Mouse (Mus musculus): ENCODE results near the gene Olfr223. TPM values are rescaled to one million over a fixed set of nuclear protein-coding genes. Genes with fewer than 3 reads are reported as not detected.

Gene Olfr223
- polyA plus RNA-seq, 1 experiment, result not detected

GRCm38 (mm10) chr11:59562336-59562735 is 30.8 kb downstream of the Olfr223 start:
- no peak for TF ChIP-seq POLR2A (IDR thresholded peaks at IDR 0.05; ENCODE audit: low read depth, low read length)
- TF ChIP-seq CTCF (IDR thresholded peaks at IDR 0.05; ENCODE audit: borderline replicate concordance, insufficient read depth, low read length), result no peak

GRCm38 (mm10) chr11:59560906-59561305 is 32.2 kb downstream of the Olfr223 start:
- H3K27ac ChIP-seq (ENCODE audit: insufficient read depth, low read length), result no peak overlapping the region
- no peaks in the 10 kb centered on the region for H3K4me1 ChIP-seq (ENCODE audit: control insufficient read depth, insufficient read depth, low read length)
- H3K4me3 ChIP-seq (ENCODE audit: insufficient read depth, low read length), result no peak overlapping the region
- TF ChIP-seq CTCF (IDR thresholded peaks at IDR 0.05; ENCODE audit: borderline replicate concordance, insufficient read depth, low read length) (no peak), POLR2A (IDR thresholded peaks at IDR 0.05; ENCODE audit: low read depth, low read length) (no peak)

More at GRCm38 (mm10) chr11:59562336-59562735, 30.8 kb downstream of the Olfr223 start:
- no peaks in the 10 kb centered on the region for H3K4me1 ChIP-seq (ENCODE audit: control insufficient read depth, insufficient read depth, low read length)
- no peak overlapping the region for H3K4me3 ChIP-seq (ENCODE audit: insufficient read depth, low read length)
- no peak overlapping the region for H3K27ac ChIP-seq (ENCODE audit: insufficient read depth, low read length)

GRCm38 (mm10) chr11:59554535-59554934 is 38.6 kb downstream of the Olfr223 start:
- TF ChIP-seq CTCF (IDR thresholded peaks at IDR 0.05; ENCODE audit: borderline replicate concordance, insufficient read depth, low read length) (no peak), POLR2A (IDR thresholded peaks at IDR 0.05; ENCODE audit: low read depth, low read length) (no peak)
- Histone ChIP-seq H3K4me3 (ENCODE audit: insufficient read depth, low read length) (no peak overlapping the region), H3K4me1 (ENCODE audit: control insufficient read depth, insufficient read depth, low read length) (no peaks in the 10 kb centered on the region), H3K27ac (ENCODE audit: insufficient read depth, low read length) (no peak overlapping the region)

GRCm38 (mm10) chr11:59554127-59554526 is 39.0 kb downstream of the Olfr223 start:
- H3K27ac ChIP-seq (ENCODE audit: insufficient read depth, low read length), result no peak overlapping the region
- TF ChIP-seq POLR2A (IDR thresholded peaks at IDR 0.05; ENCODE audit: low read depth, low read length), result no peak
- no peak for TF ChIP-seq CTCF (IDR thresholded peaks at IDR 0.05; ENCODE audit: borderline replicate concordance, insufficient read depth, low read length)
- H3K4me3 ChIP-seq (ENCODE audit: insufficient read depth, low read length), result no peak overlapping the region
- no peaks in the 10 kb centered on the region for H3K4me1 ChIP-seq (ENCODE audit: control insufficient read depth, insufficient read depth, low read length)

GRCm38 (mm10) chr11:59544005-59544404 is 49.1 kb downstream of the Olfr223 start:
- Histone ChIP-seq H3K4me1 (ENCODE audit: control insufficient read depth, insufficient read depth, low read length) (no peaks in the 10 kb centered on the region), H3K4me3 (ENCODE audit: insufficient read depth, low read length) (no peak overlapping the region), H3K27ac (ENCODE audit: insufficient read depth, low read length) (no peak overlapping the region)
- TF ChIP-seq POLR2A (IDR thresholded peaks at IDR 0.05; ENCODE audit: low read depth, low read length), result no peak
- TF ChIP-seq CTCF (IDR thresholded peaks at IDR 0.05; ENCODE audit: borderline replicate concordance, insufficient read depth, low read length), result no peak

GRCm38 (mm10) chr11:59543376-59543775 is 49.7 kb downstream of the Olfr223 start:
- Histone ChIP-seq H3K4me3 (ENCODE audit: insufficient read depth, low read length) (no peak overlapping the region), H3K4me1 (ENCODE audit: control insufficient read depth, insufficient read depth, low read length) (no peaks in the 10 kb centered on the region), H3K27ac (ENCODE audit: insufficient read depth, low read length) (no peak overlapping the region)
- no peak for TF ChIP-seq POLR2A (IDR thresholded peaks at IDR 0.05; ENCODE audit: low read depth, low read length)
- TF ChIP-seq CTCF (IDR thresholded peaks at IDR 0.05; ENCODE audit: borderline replicate concordance, insufficient read depth, low read length), result no peak

GRCm38 (mm10) chr11:59542442-59542841 is 50.6 kb downstream of the Olfr223 start:
- no peaks in the 10 kb centered on the region for H3K4me1 ChIP-seq (ENCODE audit: control insufficient read depth, insufficient read depth, low read length)
- H3K27ac ChIP-seq (ENCODE audit: insufficient read depth, low read length), result no peak overlapping the region
- H3K4me3 ChIP-seq (ENCODE audit: insufficient read depth, low read length), result no peak overlapping the region
- TF ChIP-seq CTCF (IDR thresholded peaks at IDR 0.05; ENCODE audit: borderline replicate concordance, insufficient read depth, low read length) (no peak), POLR2A (IDR thresholded peaks at IDR 0.05; ENCODE audit: low read depth, low read length) (no peak)

- Histone ChIP-seq H3K27ac (ENCODE audit: insufficient read depth, low read length) (no peak within 1 kb of the TSS), H3K4me1 (ENCODE audit: control insufficient read depth, insufficient read depth, low read length) (no peaks in the 10 kb centered on the region), H3K4me3 (ENCODE audit: insufficient read depth, low read length) (no peak within 1 kb of the TSS)
- TF ChIP-seq CTCF (IDR thresholded peaks at IDR 0.05; ENCODE audit: borderline replicate concordance, insufficient read depth, low read length) (no peak), POLR2A (IDR thresholded peaks at IDR 0.05; ENCODE audit: low read depth, low read length) (no peak)
Measured at GRCm38 (mm10) chr11:59541324-59541723, 51.8 kb downstream of the Olfr223 start, which contains the start of gene Nlrp3. TSS of gene Nlrp3 (plus strand) at chr11:59541568.

- Histone ChIP-seq H3K27ac (ENCODE audit: insufficient read depth, low read length) (no peak overlapping the region), H3K4me1 (ENCODE audit: control insufficient read depth, insufficient read depth, low read length) (no peaks in the 10 kb centered on the region), H3K4me3 (ENCODE audit: insufficient read depth, low read length) (no peak overlapping the region)
- TF ChIP-seq POLR2A (IDR thresholded peaks at IDR 0.05; ENCODE audit: low read depth, low read length), result no peak
- no peak for TF ChIP-seq CTCF (IDR thresholded peaks at IDR 0.05; ENCODE audit: borderline replicate concordance, insufficient read depth, low read length)
Measured at GRCm38 (mm10) chr11:59540123-59540522, 53.0 kb downstream of the Olfr223 start.

Other genes with a start within 250 kb of the Olfr223 start
- not detected in 2 replicates for gene Prss38, start 217.6 kb downstream of the Olfr223 start, polyA plus RNA-seq (2011; ENCODE audit: insufficient read length, low read depth, missing spikeins)
- gene Jmjd4, start 143.2 kb downstream of the Olfr223 start, polyA plus RNA-seq (2011; ENCODE audit: insufficient read length, low read depth, missing spikeins), result 7.2 and 9.1 TPM in 2 replicates
- 90.8 and 91.0 TPM in 2 replicates for gene Snap47, start 142.1 kb downstream of the Olfr223 start, polyA plus RNA-seq (2011; ENCODE audit: insufficient read length, low read depth, missing spikeins)
- 4.4 and 6.1 TPM in 2 replicates for gene Zfp867, start 120.8 kb downstream of the Olfr223 start, polyA plus RNA-seq (2011; ENCODE audit: insufficient read length, low read depth, missing spikeins)
- gene Zkscan17, start 66.5 kb downstream of the Olfr223 start, polyA plus RNA-seq (2011; ENCODE audit: insufficient read length, low read depth, missing spikeins), result 23.6 and 25.4 TPM in 2 replicates
- gene Nlrp3, start 51.7 kb downstream of the Olfr223 start, polyA plus RNA-seq (2011; ENCODE audit: insufficient read length, low read depth, missing spikeins), result 0.79 TPM in 1 of 2 replicates, not detected in the other
- gene Olfr222, start 17.1 kb downstream of the Olfr223 start, polyA plus RNA-seq (2011; ENCODE audit: insufficient read length, low read depth, missing spikeins), result not detected in 2 replicates
- gene Mprip, start 68.0 kb upstream of the Olfr223 start, polyA plus RNA-seq (2011; ENCODE audit: insufficient read length, low read depth, missing spikeins), result 233 and 249 TPM in 2 replicates
- 0.74 TPM in 1 of 2 replicates, not detected in the other for gene Pld6, start 194.4 kb upstream of the Olfr223 start, polyA plus RNA-seq (2011; ENCODE audit: insufficient read length, low read depth, missing spikeins)
- 18.4 and 21.4 TPM in 2 replicates for gene Flcn, start 216.7 kb upstream of the Olfr223 start, polyA plus RNA-seq (2011; ENCODE audit: insufficient read length, low read depth, missing spikeins)
- 13.1 and 15.3 TPM in 2 replicates for gene Nt5m, start 246.2 kb upstream of the Olfr223 start, polyA plus RNA-seq (2011; ENCODE audit: insufficient read length, low read depth, missing spikeins)
- 118 and 141 TPM in 2 replicates for gene Cops3, start 246.5 kb upstream of the Olfr223 start, polyA plus RNA-seq (2011; ENCODE audit: insufficient read length, low read depth, missing spikeins)

All from embryonic fibroblast, embryonic 13.5 days (primary cell).